Mouse (Mus musculus) midbrain, postnatal 0 days (tissue): ENCODE measurements around the gene Timm9. TPM values are rescaled to one million over a fixed set of nuclear protein-coding genes. Genes with fewer than 3 reads are reported as not detected.
"Not testable (repeated sequence)": the region's sequence is repeated elsewhere in the genome, so short reads cannot be mapped to it uniquely, and the experiment has no call there.

Experiments
- ATAC-seq: fragments of 200-750 bp; cut with Nextera tagmentation; 2 replicates; pipeline ENCODE4 v1.8.0; 2017; ENCODE audit warnings: moderate number of reproducible peaks, mild to moderate bottlenecking, moderate TSS enrichment, moderate library complexity; ENCODE audit not compliant: low FRiP score
- DNase-seq: peaks from one replicate; pipeline ENCODE4 v3.0.0-alpha.2; 2015; ENCODE audit warnings: low spot score
- H3K27ac ChIP-seq: fragments of 300-500 bp; sonication (generic); 2 replicates; pipeline ENCODE4 v1.5.1; 2014; ENCODE audit warnings: low read depth, mild to moderate bottlenecking, low read length, mixed read lengths
- H3K27me3 ChIP-seq: fragments of 300-500 bp; sonication (generic); 2 replicates; pipeline ENCODE4 v1.6.1; 2014; ENCODE audit warnings: low read length, control low read depth, mixed read lengths; ENCODE audit not compliant: insufficient read depth
- H3K36me3 ChIP-seq: fragments of 300-500 bp; sonication (generic); 2 replicates; pipeline ENCODE4 v1.6.1; 2014; ENCODE audit warnings: low read length, control low read depth, mixed read lengths; ENCODE audit not compliant: insufficient read depth
- H3K4me1 ChIP-seq: fragments of 300-500 bp; sonication (generic); 2 replicates; pipeline ENCODE4 v1.6.1; 2014; ENCODE audit warnings: mild to moderate bottlenecking, control low read depth, antibody characterized with exemption, low read length, mixed read lengths; ENCODE audit not compliant: insufficient read depth
- H3K4me2 ChIP-seq: fragments of 300-500 bp; sonication (generic); 2 replicates; pipeline ENCODE4 v1.6.1; 2014; ENCODE audit warnings: low read depth, mild to moderate bottlenecking, low read length, mixed read lengths; ENCODE audit not compliant: poor library complexity, severe bottlenecking
- H3K4me3 ChIP-seq: fragments of 300-500 bp; sonication (generic); 2 replicates; pipeline ENCODE4 v1.5.1; 2014; ENCODE audit warnings: low read depth, mild to moderate bottlenecking, low read length, moderate library complexity
- H3K9ac ChIP-seq: fragments of 300-500 bp; sonication (generic); replicated peaks from 2 replicates; pipeline ENCODE4 v1.6.1; 2014; ENCODE audit warnings: mild to moderate bottlenecking, low read length, moderate library complexity, mixed read lengths; ENCODE audit not compliant: poor library complexity, severe bottlenecking
- H3K9me3 ChIP-seq: fragments of 300-500 bp; sonication (generic); 2 replicates; pipeline ENCODE4 v1.6.1; 2016; ENCODE audit warnings: low read length, control low read depth
- CTCF ChIP-seq: IDR thresholded peaks from 2 replicates; pipeline ENCODE4 v1.5.1; 2016; ENCODE audit warnings: antibody characterized with exemption, mild to moderate bottlenecking
- WGBS: fragments of 180-500 bp; shearing (Covaris S2); extraction: QIAGEN DNeasy Blood & Tissue Kit; methylation state at CpG from one replicate; pipeline ENCODE4 v1.1.7; 2014; 5-methylcytosine and 5-hydroxymethylcytosine counted together
- polyA plus RNA-seq: library from polyadenylated mRNA; unstranded; fragments of >200 nt; fragmentation: Nextera tagmentation; extraction: Ambion mirVana; gene quantifications from 2 replicates; pipeline ENCODE4 v1.2.1, GENCODE M21; 2015
- total RNA-seq: library from RNA; depleted of rRNA; stranded (reverse); fragments of >200 nt; gene quantifications from 2 replicates; pipeline ENCODE4 v1.2.3, GENCODE M21; 2014

Timm9 gene
- total and polyA plus RNA-seq, 2 experiments from 2014 or later = 61.7 to 146 TPM

DNA sequence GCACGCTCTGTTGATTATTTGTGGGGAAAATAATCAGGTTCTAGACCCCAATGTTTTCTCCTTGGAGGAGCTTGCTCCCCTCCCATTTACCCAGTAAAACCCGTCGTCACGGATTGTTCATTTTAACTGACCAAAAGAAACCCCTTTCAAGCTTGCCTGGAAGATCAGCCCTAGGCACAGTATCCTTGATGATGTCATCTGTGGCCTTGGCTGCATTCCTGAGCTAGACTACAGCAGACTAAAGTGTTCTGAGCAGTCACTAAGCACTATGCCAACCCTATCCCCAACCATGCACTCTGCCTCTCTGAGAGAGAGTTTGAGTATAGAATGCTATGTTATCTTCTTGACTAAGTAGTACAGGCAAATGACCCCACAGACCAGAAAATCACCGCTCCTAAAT lies 20.1 kb downstream of the Timm9 start:
- no peak for ATAC-seq
- Histone ChIP-seq H3K27ac (no peak overlapping the region), H3K9me3 (no peaks in the 10 kb centered on the region), H3K27me3 (no peaks in the 10 kb centered on the region), H3K36me3 (no peaks in the 10 kb centered on the region), H3K4me2 (no peak overlapping the region), H3K4me3 (no peak overlapping the region), H3K9ac (no peak overlapping the region), H3K4me1 (peaks cover 4% of the 10 kb centered on the region)
- DNase-seq = no peak
- WGBS = 80% methylated on average over 5 of the region's 5 CpGs
- TF ChIP-seq CTCF = no peak

- H3K27me3 ChIP-seq = no peaks in the 10 kb centered on the region
- TF ChIP-seq CTCF = no peak
- no peak overlapping the region; the same call in 1 of the 2 replicates for H3K27ac ChIP-seq
- H3K9me3 ChIP-seq = no peaks in the 10 kb centered on the region
- H3K4me3 ChIP-seq = no peak overlapping the region
- no peaks in the 10 kb centered on the region for H3K36me3 ChIP-seq
- H3K4me2 ChIP-seq = peak overlapping the region; percentile 32
- peaks cover 4% of the 10 kb centered on the region for H3K4me1 ChIP-seq
- ATAC-seq = peak; percentile 80; the same call in 1 of the 2 replicates
- peak overlapping the region; percentile 13; the same call in 1 of the 2 replicates for H3K9ac ChIP-seq
- peak; percentile 80 for DNase-seq
- WGBS = 21% methylated on average over 12 of the region's 12 CpGs
Measured at GRCm38 (mm10) chr12:71113675-71114288, 22.7 kb downstream of the Timm9 start.

DNA sequence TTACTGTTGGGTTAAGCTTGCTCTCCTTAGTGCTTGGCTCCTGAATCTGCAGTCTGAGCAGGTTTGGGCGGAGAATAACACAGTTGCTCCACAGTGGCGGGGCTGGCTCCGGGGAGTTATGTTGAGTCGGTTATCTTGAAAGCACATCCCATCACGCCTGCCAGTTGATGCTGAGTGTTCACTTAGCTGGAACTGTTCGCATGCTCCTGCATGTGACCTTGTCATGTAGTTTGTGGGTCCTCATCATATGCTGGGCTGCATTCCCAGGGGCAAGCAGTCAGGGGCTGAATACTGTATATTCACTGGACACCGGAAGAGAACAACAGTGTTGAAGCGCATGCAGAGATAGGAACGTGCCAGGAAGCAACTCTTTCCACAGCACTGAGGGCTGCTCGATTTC lies 23.4 kb downstream of the Timm9 start:
- no peak for TF ChIP-seq CTCF
- ATAC-seq = no peak
- 86% methylated on average over 10 of the region's 10 CpGs for WGBS
- Histone ChIP-seq H3K9ac (no peak overlapping the region), H3K27ac (no peak overlapping the region; the same call in 1 of the 2 replicates), H3K4me2 (no peak overlapping the region), H3K27me3 (no peaks in the 10 kb centered on the region), H3K9me3 (no peaks in the 10 kb centered on the region), H3K4me1 (peaks cover 4% of the 10 kb centered on the region), H3K36me3 (no peaks in the 10 kb centered on the region), H3K4me3 (no peak overlapping the region)
- DNase-seq = no peak

GRCm38 (mm10) chr12:71111331-71111730 lies 25.2 kb downstream of the Timm9 start, which contains the start of gene Tomm20l:
Gene Tomm20l, plus strand, starts transcription at chr12:71111428.
- Histone ChIP-seq H3K27ac (no peak within 1 kb of the TSS), H3K9me3 (no peaks in the 10 kb centered on the region), H3K27me3 (no peaks in the 10 kb centered on the region), H3K4me3 (peak within 1 kb of the TSS; percentile 14), H3K36me3 (no peaks in the 10 kb centered on the region), H3K9ac (no peak within 1 kb of the TSS), H3K4me2 (peak within 1 kb of the TSS; percentile 41), H3K4me1 (peaks cover 4% of the 10 kb centered on the region)
- ATAC-seq = no peak
- no peak for DNase-seq
- 12% methylated on average over 28 of the region's 33 CpGs for WGBS
- TF ChIP-seq CTCF = peak; percentile 33; the same call in 1 of the 2 replicates

DNA sequence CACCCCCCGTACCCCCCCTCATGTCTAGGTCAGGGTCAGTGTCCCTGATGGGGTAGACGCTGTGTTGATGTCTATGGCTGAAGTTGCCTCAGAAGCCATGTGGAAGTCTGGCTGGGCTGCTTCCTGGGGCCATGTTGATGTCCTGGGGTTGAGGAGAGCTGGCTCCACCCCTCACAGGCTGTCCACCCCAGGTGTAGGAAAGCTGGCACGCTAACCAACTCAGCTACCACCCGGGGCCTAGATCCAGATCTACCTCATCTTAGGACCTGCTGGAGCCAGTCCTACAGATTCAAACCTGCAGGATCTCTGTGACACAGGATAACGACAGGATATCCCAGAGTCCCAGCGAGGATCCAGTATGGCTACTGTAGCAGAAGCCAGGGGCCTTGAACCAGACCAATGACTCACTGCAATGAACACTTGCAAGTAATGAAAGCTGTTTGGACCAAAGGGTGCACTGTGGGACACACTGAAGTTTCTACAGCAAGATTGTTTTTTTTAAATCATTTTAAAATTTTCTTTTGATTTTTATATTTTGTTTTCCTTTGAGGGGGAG lies 29.2 kb downstream of the Timm9 start:
- no peak overlapping the region for H3K4me2 ChIP-seq
- H3K4me3 ChIP-seq = no peak overlapping the region
- DNase-seq = no peak
- no peaks in the 10 kb centered on the region for H3K36me3 ChIP-seq
- no peaks in the 10 kb centered on the region for H3K4me1 ChIP-seq
- no peak for ATAC-seq
- TF ChIP-seq CTCF = no peak
- WGBS = 84% methylated on average over 6 of the region's 6 CpGs
- no peaks in the 10 kb centered on the region for H3K9me3 ChIP-seq
- no peak overlapping the region for H3K27ac ChIP-seq
- no peaks in the 10 kb centered on the region for H3K27me3 ChIP-seq
- H3K9ac ChIP-seq = no peak overlapping the region

DNA sequence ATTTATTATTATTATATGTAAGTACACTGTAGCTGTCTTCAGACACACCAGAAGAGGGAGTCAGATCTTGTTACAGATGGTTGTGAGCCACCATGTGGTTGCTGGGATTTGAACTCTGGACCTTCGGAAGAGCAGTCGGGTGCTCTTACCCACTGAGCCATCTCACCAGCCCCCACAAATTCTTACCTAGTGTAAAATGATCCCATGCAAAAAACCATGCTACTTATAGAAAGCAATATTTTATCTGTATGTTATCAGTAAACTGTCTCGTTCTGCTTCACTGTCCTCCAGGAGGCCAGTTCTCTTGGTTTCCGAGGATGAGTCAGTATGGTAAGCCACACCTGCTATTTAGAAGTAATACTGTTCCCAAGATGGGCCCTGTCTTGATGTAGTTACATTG lies 32.2 kb downstream of the Timm9 start:
- not testable (repeated sequence) for ATAC-seq, H3K36me3 ChIP-seq
- 93% methylated on average over 4 of the region's 4 CpGs for WGBS

More for the DNA sequence above, 32.2 kb downstream of the Timm9 start:
- not testable (repeated sequence) for H3K4me2 ChIP-seq, H3K27me3 ChIP-seq, H3K4me3 ChIP-seq, H3K9me3 ChIP-seq, H3K9ac ChIP-seq, DNase-seq, H3K27ac ChIP-seq, H3K4me1 ChIP-seq
